In genomic region chr14:47567962-47568652, GRCm38 (mm10) we compare ENCODE assay signal across 8 mouse cellular contexts. TPM values are rescaled to one million over a fixed set of nuclear protein-coding genes. Genes with fewer than 3 reads are reported as not detected.
A peak's percentile ranks its signal among the peaks of the same experiment; 100 is the strongest.
DNase-seq lines count a peak whose midpoint lies in the region; ATAC-seq lines count a peak whose summit lies in the region.

No protein-coding gene starts in this region.

- peak; percentile 86 for DNase-seq in B cell, adult 2 months
- peak; percentile 98 for DNase-seq in brain, adult 2 months (ENCODE audit: low read depth, low spot score)
- peak; percentile 99 for DNase-seq in heart, embryonic 10.5 days (ENCODE audit: low spot score)
- DNase-seq in liver, result peak; percentile 97
- peak; percentile 93 to 94 for DNase-seq in spleen, postnatal 4 days (ENCODE audit: low spot score in 2 of 2)

- H3K4me3 ChIP-seq in heart, embryonic 10.5 days, result peak overlapping the region; percentile 94
- H3K4me3 ChIP-seq in kidney, embryonic 15.5 days (replicated peaks), result peak overlapping the region; percentile 86

- H3K36me3 ChIP-seq in heart, embryonic 10.5 days, result no peaks in the 10 kb centered on the region; the same call in 1 of the 2 replicates
- peaks cover 3% of the 10 kb centered on the region; the same call in 1 of the 2 replicates for H3K36me3 ChIP-seq in kidney, embryonic 15.5 days

- H3K27ac ChIP-seq in heart, embryonic 10.5 days, result peak overlapping the region; percentile 83
- H3K27ac ChIP-seq in kidney, embryonic 15.5 days, result peak overlapping the region; percentile 11; the same call in 1 of the 2 replicates

- H3K4me2 ChIP-seq in kidney, embryonic 15.5 days, result peak overlapping the region; percentile 75

- 0% methylated on average over 46 of the region's 46 CpGs for WGBS in heart, embryonic 10.5 days
- under 1% methylated on average over 46 of the region's 46 CpGs for WGBS in kidney, embryonic 15.5 days

- peaks cover 10% of the 10 kb centered on the region; the same call in 1 of the 2 replicates for H3K4me1 ChIP-seq in heart, embryonic 10.5 days
- peaks cover 9% of the 10 kb centered on the region for H3K4me1 ChIP-seq in kidney, embryonic 15.5 days

- peak; percentile 98 for ATAC-seq in erythroblast, adult 5-6 weeks (replicated peaks; ENCODE audit: low FRiP score, poor library complexity, severe bottlenecking)
- peak; percentile 99 for ATAC-seq in kidney, embryonic 15.5 days (replicated peaks; ENCODE audit: low FRiP score)
- ATAC-seq in monocyte, adult 5-6 weeks (replicated peaks; ENCODE audit: insufficient number of reproducible peaks, low FRiP score, low TSS enrichment, poor library complexity, severe bottlenecking), result peak; percentile 96

- peak overlapping the region; percentile 82 for H3K9ac ChIP-seq in kidney, embryonic 15.5 days

- no peaks in the 10 kb centered on the region for H3K27me3 ChIP-seq in heart, embryonic 10.5 days (ENCODE audit: insufficient read depth, poor library complexity, severe bottlenecking)
- no peaks in the 10 kb centered on the region for H3K27me3 ChIP-seq in kidney, embryonic 15.5 days

- no peaks in the 10 kb centered on the region for H3K9me3 ChIP-seq in heart, embryonic 10.5 days
- no peaks in the 10 kb centered on the region for H3K9me3 ChIP-seq in kidney, embryonic 15.5 days (replicated peaks)

RNA-seq across cellular contexts. Expression of gene Atg14, which starts 2.3 kb away (rescaled TPM):
- 11.5 and 30.7 TPM in 2 replicates for total RNA-seq in erythroblast, adult 5-6 weeks (2015; ENCODE audit: low replicate concordance)
- 49.3 and 53.5 TPM in 2 replicates for total RNA-seq in erythroblast, adult 5-6 weeks (2017; ENCODE audit: low replicate concordance)
- polyA plus RNA-seq in heart, embryonic 10.5 days (2016; fragmentation: Nextera tagmentation; extraction: Ambion mirVana), result 10.6 and 11.7 TPM in 2 replicates
- polyA plus RNA-seq in kidney, embryonic 15.5 days (2015; fragmentation: Nextera tagmentation; extraction: Ambion mirVana), result 15.9 and 17.5 TPM in 2 replicates
- 9.4 to 17.0 TPM (median 10.1 TPM) in 3 replicates for total RNA-seq in monocyte, adult 5-6 weeks (2017)

Comparison
In these comparisons a context has a peak if more than half of its experiments do, and no peak if none do; other contexts are left out.
1. Peak in every context shown above with its lines: DNase-seq, ATAC-seq, H3K4me3 ChIP-seq and H3K27ac ChIP-seq.